Mouse (Mus musculus) forebrain, embryonic 14.5 days (tissue): Measurements from ENCODE around the gene Bnip2. TPM values are rescaled to one million over a fixed set of nuclear protein-coding genes. Genes with fewer than 3 reads are reported as not detected.
A peak's percentile ranks its signal among the peaks of the same experiment; 100 is the strongest.

Experiments
- ATAC-seq: fragments of 200-750 bp; cut with Nextera tagmentation; 2 replicates; pipeline ENCODE4 v1.8.0; 2017; ENCODE audit warnings: mild to moderate bottlenecking, moderate library complexity
- DNase-seq: peaks from one replicate; pipeline ENCODE4 v3.0.0-alpha.2; 2015; ENCODE audit warnings: low spot score
- H3K27ac ChIP-seq: fragments of 300-500 bp; sonication (generic); 2 replicates; pipeline ENCODE4 v1.5.1; 2014; ENCODE audit warnings: low read depth, mild to moderate bottlenecking, control low read depth, low read length, moderate library complexity
- H3K27me3 ChIP-seq: fragments of 300-500 bp; sonication (generic); replicated peaks from 2 replicates; pipeline ENCODE4 v1.6.1; 2014; ENCODE audit warnings: low read length, control low read depth, mixed read lengths; ENCODE audit not compliant: control insufficient read depth, insufficient read depth
- H3K36me3 ChIP-seq: fragments of 300-500 bp; sonication (generic); 2 replicates; pipeline ENCODE4 v1.6.1; 2014; ENCODE audit warnings: low read length, control low read depth; ENCODE audit not compliant: control insufficient read depth, insufficient read depth
- H3K4me1 ChIP-seq: fragments of 300-500 bp; sonication (generic); 2 replicates; pipeline ENCODE4 v1.6.1; 2014; ENCODE audit warnings: antibody characterized with exemption, low read length, control low read depth; ENCODE audit not compliant: control insufficient read depth, insufficient read depth
- H3K4me2 ChIP-seq: fragments of 300-500 bp; sonication (generic); 2 replicates; pipeline ENCODE4 v1.6.1; 2014; ENCODE audit warnings: mild to moderate bottlenecking, control low read depth, low read length
- H3K4me3 ChIP-seq: fragments of 300-500 bp; sonication (generic); 2 replicates; pipeline ENCODE4 v1.5.1; 2014; ENCODE audit warnings: low read depth, low read length, control low read depth
- H3K9ac ChIP-seq: fragments of 300-500 bp; sonication (generic); 2 replicates; pipeline ENCODE4 v1.6.1; 2014; ENCODE audit warnings: mild to moderate bottlenecking, low read length, control low read depth, moderate library complexity
- H3K9me3 ChIP-seq: fragments of 300-500 bp; sonication (generic); replicated peaks from 2 replicates; pipeline ENCODE4 v1.6.1; 2016; ENCODE audit warnings: low read length, control low read depth, mixed read lengths; ENCODE audit not compliant: control insufficient read depth
- WGBS: fragments of 180-500 bp; shearing (Covaris S2); extraction: QIAGEN DNeasy Blood & Tissue Kit; methylation state at CpG from one replicate; pipeline ENCODE4 v1.1.7; 2014; 5-methylcytosine and 5-hydroxymethylcytosine counted together
- polyA plus RNA-seq: library from polyadenylated mRNA; unstranded; fragments of >200 nt; fragmentation: Nextera tagmentation; extraction: Ambion mirVana; gene quantifications from 2 replicates; pipeline ENCODE4 v1.2.1, GENCODE M21; 2014

Bnip2 gene
- polyA plus RNA-seq, 1 experiment from 2014 or later: 115 TPM

GRCm38 (mm10) chr9:70048751-70049415 lies 59.6 kb downstream of the Bnip2 start:
- Histone ChIP-seq H3K27ac (no peak overlapping the region), H3K4me3 (no peak overlapping the region), H3K27me3 (no peaks in the 10 kb centered on the region), H3K36me3 (no peaks in the 10 kb centered on the region), H3K4me1 (no peaks in the 10 kb centered on the region), H3K9ac (no peak overlapping the region), H3K4me2 (no peak overlapping the region), H3K9me3 (no peaks in the 10 kb centered on the region)
- no peak for ATAC-seq
- WGBS: 57% methylated on average over 6 of the region's 6 CpGs
- no peak for DNase-seq

DNA sequence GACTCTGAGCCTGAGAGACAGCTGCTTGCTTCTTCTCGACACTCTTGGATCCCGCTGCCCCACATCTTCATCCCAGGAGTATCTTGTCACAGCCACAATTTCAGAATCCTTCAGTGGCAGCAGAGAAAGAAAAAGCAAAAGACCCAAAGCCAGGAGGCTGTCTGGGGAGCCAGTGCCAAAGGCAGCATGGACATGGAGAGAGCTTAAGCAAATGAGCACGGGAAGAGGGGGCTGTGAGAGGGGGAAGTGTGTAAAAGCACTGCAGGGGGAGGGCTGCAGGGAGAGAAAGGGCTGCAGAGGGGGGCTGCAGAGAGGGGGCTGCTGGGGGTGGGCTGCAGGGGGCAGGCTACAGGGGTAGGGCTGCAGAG lies 60.1 kb downstream of the Bnip2 start:
- Histone ChIP-seq H3K27ac (no peak overlapping the region), H3K36me3 (no peaks in the 10 kb centered on the region), H3K4me3 (no peak overlapping the region), H3K9me3 (no peaks in the 10 kb centered on the region), H3K4me1 (no peaks in the 10 kb centered on the region), H3K4me2 (no peak overlapping the region), H3K9ac (no peak overlapping the region), H3K27me3 (no peaks in the 10 kb centered on the region)
- ATAC-seq (no peak), DNase-seq (peak; percentile 20)
- 31% methylated on average over 3 of the region's 3 CpGs for WGBS

DNA sequence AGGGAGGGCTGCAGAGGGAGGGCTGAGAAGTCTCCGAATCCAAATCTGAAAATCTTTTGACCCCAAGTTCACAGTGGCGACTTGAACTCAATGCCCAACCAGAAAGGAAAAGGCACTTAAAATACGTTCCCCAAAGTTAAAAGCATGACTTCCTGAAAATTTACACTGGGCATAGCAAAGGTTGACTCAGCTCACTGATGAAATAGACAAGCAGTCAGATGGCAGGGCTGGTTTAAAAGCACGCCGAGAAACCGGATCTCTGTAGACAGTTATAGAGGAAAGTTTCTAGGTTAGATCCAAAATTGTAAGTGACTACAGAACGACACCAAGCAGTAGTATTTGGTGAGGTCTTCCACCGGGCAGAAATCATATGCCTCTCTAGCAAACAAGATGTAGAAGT lies 60.6 kb downstream of the Bnip2 start:
- Histone ChIP-seq H3K9ac (no peak overlapping the region), H3K36me3 (no peaks in the 10 kb centered on the region), H3K4me1 (no peaks in the 10 kb centered on the region), H3K27me3 (no peaks in the 10 kb centered on the region), H3K4me3 (no peak overlapping the region), H3K4me2 (no peak overlapping the region), H3K9me3 (no peaks in the 10 kb centered on the region), H3K27ac (no peak overlapping the region)
- 53% methylated on average over 8 of the region's 8 CpGs for WGBS
- ATAC-seq (no peak), DNase-seq (no peak)

DNA sequence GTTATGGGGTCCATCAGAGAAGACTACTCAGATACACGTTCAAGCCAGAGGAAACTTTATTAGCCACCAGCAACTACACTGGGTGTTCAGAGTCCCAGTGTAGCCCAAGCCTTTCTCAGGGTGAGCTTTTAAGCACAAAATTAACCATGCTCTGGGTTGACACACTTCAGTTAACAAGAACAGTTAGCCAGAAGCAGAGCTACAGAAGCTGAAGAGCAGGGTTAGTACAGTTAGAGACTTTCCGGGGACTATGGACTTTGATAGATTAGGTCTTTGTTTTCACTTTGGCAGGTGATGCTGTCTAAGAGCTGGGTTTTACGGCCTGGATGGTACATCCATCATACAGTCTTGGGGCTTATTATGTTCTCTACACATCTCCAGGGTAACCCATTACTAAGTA lies 63.5 kb downstream of the Bnip2 start:
- no peak for DNase-seq

DNA sequence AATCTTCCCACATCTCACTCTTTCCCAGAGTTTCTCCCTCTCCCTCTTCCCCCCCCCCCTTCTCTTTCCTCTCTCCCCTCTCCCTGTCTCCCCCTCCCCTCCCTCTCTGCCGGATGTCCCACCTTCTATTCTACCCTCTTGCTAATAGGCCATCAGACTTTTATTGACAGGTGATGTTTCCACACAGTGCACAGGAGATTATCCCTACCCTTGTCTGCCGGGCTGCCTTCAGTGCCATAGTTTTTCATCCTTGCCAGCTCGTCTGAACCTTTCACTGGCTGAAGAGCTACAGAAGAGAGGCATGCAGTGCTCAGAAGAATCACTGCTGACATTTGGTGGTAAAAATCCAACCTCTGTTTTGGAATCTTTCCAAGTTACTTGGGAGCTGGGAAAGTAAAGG lies 64.1 kb downstream of the Bnip2 start:
- H3K9me3 ChIP-seq: no peaks in the 10 kb centered on the region
- no peak for ATAC-seq
- H3K9ac ChIP-seq: no peak overlapping the region
- H3K27ac ChIP-seq: no peak overlapping the region
- no peaks in the 10 kb centered on the region for H3K4me1 ChIP-seq
- no peak for DNase-seq
- no peaks in the 10 kb centered on the region for H3K36me3 ChIP-seq
- no peak overlapping the region for H3K4me2 ChIP-seq
- no peak overlapping the region for H3K4me3 ChIP-seq
- no peaks in the 10 kb centered on the region for H3K27me3 ChIP-seq
- 31% methylated on average over 3 of the region's 3 CpGs for WGBS

More for the DNA sequence above, 63.5 kb downstream of the Bnip2 start:
- WGBS: 71% methylated on average over 3 of the region's 3 CpGs
- H3K4me3 ChIP-seq: no peak overlapping the region
- no peaks in the 10 kb centered on the region for H3K27me3 ChIP-seq
- no peak overlapping the region for H3K27ac ChIP-seq
- no peaks in the 10 kb centered on the region for H3K9me3 ChIP-seq
- no peaks in the 10 kb centered on the region for H3K4me1 ChIP-seq
- no peak overlapping the region for H3K4me2 ChIP-seq
- no peaks in the 10 kb centered on the region for H3K36me3 ChIP-seq
- no peak overlapping the region for H3K9ac ChIP-seq
- no peak for ATAC-seq

Other genes with a start within 250 kb of the Bnip2 start
- gene Foxb1, start 228.5 kb upstream of the Bnip2 start, polyA plus RNA-seq: 2.2 and 2.5 TPM in 2 replicates
- gene Gtf2a2, start 23.1 kb downstream of the Bnip2 start, polyA plus RNA-seq: 233 and 264 TPM in 2 replicates
- gene Gcnt3, start 48.6 kb downstream of the Bnip2 start, polyA plus RNA-seq: not detected in 2 replicates
- 5.6 and 8.4 TPM in 2 replicates for gene Fam81a, start 153.1 kb downstream of the Bnip2 start, polyA plus RNA-seq
- 4.1 and 6.0 TPM in 2 replicates for gene Myo1e, start 217.9 kb downstream of the Bnip2 start, polyA plus RNA-seq